Mouse (Mus musculus): ENCODE measurements around the gene Trappc2l.

DNA sequence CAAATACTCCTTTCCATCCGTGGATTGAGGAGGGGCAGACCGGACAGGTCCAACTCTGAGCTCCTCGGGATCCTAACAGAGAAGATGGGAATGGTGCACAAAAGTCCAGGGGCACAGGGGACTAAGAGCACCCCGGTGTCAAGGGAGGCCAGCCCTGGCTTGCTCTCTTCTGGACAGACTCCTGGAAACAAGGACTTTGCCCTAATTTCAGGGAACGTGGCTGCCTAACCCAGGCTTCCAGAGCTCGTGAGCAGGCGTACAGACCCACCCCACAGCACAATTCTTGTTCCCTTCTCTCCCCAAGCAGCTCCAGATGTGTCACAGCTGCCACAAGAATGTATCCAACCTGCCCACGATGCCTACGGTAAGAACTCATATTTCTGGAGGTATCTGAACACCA is 14.4 kb downstream of the Trappc2l start:
- TF ChIP-seq POLR2A (IDR thresholded peaks at IDR 0.05; ENCODE audit: borderline replicate concordance, extremely low read depth, insufficient read depth, insufficient read length, poor library complexity, severe bottlenecking) (no peak), CTCF (IDR thresholded peaks at IDR 0.05; ENCODE audit: borderline replicate concordance, extremely low read depth, insufficient read depth, insufficient read length) (no peak)
